Mouse (Mus musculus) common myeloid progenitor, adult 5-6 weeks (primary cell): Measurements from ENCODE around the gene Olfr671. TPM values are rescaled to one million over a fixed set of nuclear protein-coding genes. Genes with fewer than 3 reads are reported as not detected.
"Not testable (repeated sequence)": the region's sequence is repeated elsewhere in the genome, so short reads cannot be mapped to it uniquely, and the experiment has no call there.

Source experiments
- ATAC-seq: replicated peaks from 2 replicates; pipeline ENCODE4 v1.8.0; 2016; ENCODE audit warnings: low read depth, mild to moderate bottlenecking, moderate TSS enrichment, inconsistent platforms; ENCODE audit not compliant: poor library complexity, severe bottlenecking
- total RNA-seq: library from RNA; stranded (forward); fragments of 200-1000, 187-1606 nt; gene quantifications from 2 replicates; pipeline ENCODE4 v1.2.3, GENCODE M21; 2017

Olfr671 gene
- not detected in 2 replicates for total RNA-seq

- ATAC-seq = no peak
Measured at GRCm38 (mm10) chr7:104979026-104979425, at the start of gene Olfr671. Gene Olfr671, minus strand, starts transcription at chr7:104979126.

GRCm38 (mm10) chr7:105028360-105028759 lies 49.4 kb upstream of the Olfr671 start, which contains the start of gene Olfr675:
Gene Olfr675, minus strand, starts transcription at chr7:105028460.
- ATAC-seq = no peak

DNA sequence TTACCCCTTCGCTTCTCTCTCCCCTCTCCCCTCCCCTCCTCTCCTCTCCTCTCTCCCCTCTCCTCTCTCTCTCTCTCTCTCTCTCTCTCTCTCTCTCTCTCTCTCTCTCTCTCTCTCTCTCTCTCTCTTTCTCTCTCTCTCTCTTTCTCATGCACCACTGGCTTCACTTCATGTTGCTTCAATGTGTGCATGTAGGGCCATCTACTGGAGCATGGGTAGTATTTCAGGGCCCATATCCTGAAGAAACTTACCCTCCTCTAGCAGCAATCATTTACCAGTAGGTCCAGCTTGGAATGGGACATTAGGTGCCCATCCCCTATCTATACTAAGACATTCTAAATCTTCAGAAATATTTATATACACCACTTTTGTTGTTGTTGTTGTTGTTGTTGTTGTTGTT lies 43.6 kb upstream of the Olfr671 start:
- ATAC-seq = no peak

DNA sequence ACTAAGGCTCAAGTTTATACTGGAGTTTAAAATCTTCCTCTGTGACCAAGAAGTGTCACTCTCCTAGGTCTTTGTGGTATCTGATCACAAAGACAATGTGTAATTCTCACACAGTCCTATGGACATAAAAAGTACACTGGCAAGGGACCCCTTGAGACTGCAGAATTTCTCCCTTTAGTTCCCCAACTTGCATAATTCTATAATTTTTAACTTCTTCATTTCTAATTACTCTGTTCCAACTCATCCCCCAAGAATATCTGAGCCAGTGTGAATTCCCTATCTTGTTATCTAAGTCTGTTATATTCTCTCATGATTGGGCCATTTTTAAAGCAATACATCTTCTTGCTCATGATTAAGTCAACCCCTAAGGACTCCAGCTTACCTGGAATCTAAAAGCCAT lies 23.0 kb upstream of the Olfr671 start, which contains the start of gene Olfr672:
Gene Olfr672, minus strand, starts transcription at position 101 of the 400 bp plus-strand sequence.
- no peak for ATAC-seq

DNA sequence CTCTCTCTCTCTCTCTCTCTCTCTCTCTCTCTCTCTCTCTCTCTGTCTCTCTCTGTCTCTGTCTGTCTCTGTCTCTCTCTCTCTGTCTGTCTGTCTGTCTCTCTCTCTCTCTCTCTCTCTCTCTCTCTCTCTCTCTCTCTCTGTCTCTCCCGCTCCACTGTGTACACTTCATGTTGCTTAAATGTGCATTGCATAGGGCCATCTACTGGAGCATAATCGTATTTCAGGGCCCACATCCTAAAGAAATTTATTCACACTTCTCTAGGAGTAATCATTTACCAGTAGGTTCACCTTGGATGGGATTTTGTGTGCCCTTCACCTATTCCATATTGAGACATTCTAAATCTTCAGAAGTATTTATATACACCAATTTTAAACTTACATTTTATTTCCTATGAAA lies 6.4 kb downstream of the Olfr671 start:
- not testable (repeated sequence) for ATAC-seq

GRCm38 (mm10) chr7:104962520-104962919 lies 16.4 kb downstream of the Olfr671 start, which contains the start of gene Olfr670:
Gene Olfr670, minus strand, starts transcription at chr7:104962620.
- no peak for ATAC-seq

- peak; percentile 77 for ATAC-seq
Measured at GRCm38 (mm10) chr7:104950234-104950633, 28.7 kb downstream of the Olfr671 start.

DNA sequence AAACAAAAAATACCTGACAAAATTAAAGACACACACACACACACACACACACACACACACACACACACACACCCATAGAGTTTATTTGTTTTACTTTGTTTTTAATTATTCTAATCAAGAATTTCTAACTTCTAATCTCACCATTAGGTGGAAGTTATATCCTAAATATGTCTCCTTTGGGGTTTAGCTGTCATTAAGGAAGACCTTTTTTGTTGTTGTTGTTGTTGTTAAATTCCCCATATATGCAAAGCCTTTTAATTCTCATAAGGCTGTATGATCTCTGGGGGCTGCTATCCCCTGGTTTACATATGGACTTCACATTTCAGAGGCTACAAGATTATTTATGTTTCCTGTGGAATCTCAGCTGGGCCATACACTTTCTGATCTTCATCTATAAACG lies 45.0 kb downstream of the Olfr671 start, which contains the start of gene Olfr669:
Gene Olfr669, plus strand, starts transcription at position 301 of the 400 bp plus-strand sequence.
- ATAC-seq = no peak

- ATAC-seq = no peak
Measured at GRCm38 (mm10) chr7:104927957-104928356, 51.0 kb downstream of the Olfr671 start, which contains the start of gene Olfr668. Gene Olfr668, minus strand, starts transcription at chr7:104928057.

Other genes starting within 250 kb of the Olfr671 start
- not detected in 2 replicates for gene Usp17le, start 201.7 kb downstream of the Olfr671 start, total RNA-seq
- not detected in 2 replicates for gene Usp17lb, start 136.5 kb downstream of the Olfr671 start, total RNA-seq
- gene Usp17la, start 122.1 kb downstream of the Olfr671 start, total RNA-seq = not detected in 2 replicates
- not detected in 2 replicates for gene Olfr665, start 101.1 kb downstream of the Olfr671 start, total RNA-seq
- gene Olfr666, start 83.2 kb downstream of the Olfr671 start, total RNA-seq = not detected in 2 replicates
- gene Olfr667, start 57.6 kb downstream of the Olfr671 start, total RNA-seq = not detected in 2 replicates
- not detected in 2 replicates for gene Olfr668, start 51.1 kb downstream of the Olfr671 start, total RNA-seq
- not detected in 2 replicates for gene Olfr669, start 44.9 kb downstream of the Olfr671 start, total RNA-seq
- not detected in 2 replicates for gene Olfr670, start 16.5 kb downstream of the Olfr671 start, total RNA-seq
- not detected in 2 replicates for gene Olfr672, start 22.9 kb upstream of the Olfr671 start, total RNA-seq
- not detected in 2 replicates for gene Olfr675, start 49.3 kb upstream of the Olfr671 start, total RNA-seq
- gene Olfr676, start 53.6 kb upstream of the Olfr671 start, total RNA-seq = not detected in 2 replicates
- not detected in 2 replicates for gene Olfr677, start 72.2 kb upstream of the Olfr671 start, total RNA-seq
- gene Olfr678, start 85.3 kb upstream of the Olfr671 start, total RNA-seq = not detected in 2 replicates
- gene Olfr679, start 102.1 kb upstream of the Olfr671 start, total RNA-seq = not detected in 2 replicates
- not detected in 2 replicates for gene Olfr680-ps1, start 113.7 kb upstream of the Olfr671 start, total RNA-seq
- gene Olfr681, start 137.7 kb upstream of the Olfr671 start, total RNA-seq = not detected in 2 replicates
- not detected in 2 replicates for gene Olfr683, start 167.9 kb upstream of the Olfr671 start, total RNA-seq
- gene Olfr684, start 184.5 kb upstream of the Olfr671 start, total RNA-seq = not detected in 2 replicates
- not detected in 2 replicates for gene Olfr685, start 206.9 kb upstream of the Olfr671 start, total RNA-seq
- not detected in 2 replicates for gene Olfr686, start 228.4 kb upstream of the Olfr671 start, total RNA-seq